Comparison of ENCODE assay signal across 8 mouse cellular contexts in genomic region chr17:27520557-27520956, GRCm38 (mm10). TPM values are rescaled to one million over a fixed set of nuclear protein-coding genes. Genes with fewer than 3 reads are reported as not detected.
A peak's percentile ranks its signal among the peaks of the same experiment; 100 is the strongest.
DNase-seq lines count a peak whose midpoint lies in the region; ATAC-seq and TF ChIP-seq lines count a peak whose summit lies in the region.

No protein-coding gene starts in this region.

- no peaks in the 10 kb centered on the region for H3K9me3 ChIP-seq in heart, embryonic 13.5 days
- no peaks in the 10 kb centered on the region for H3K9me3 ChIP-seq in forebrain, embryonic 11.5 days (ENCODE audit: control insufficient read depth, low read length)
- no peaks in the 10 kb centered on the region for H3K9me3 ChIP-seq in intestine, embryonic 14.5 days (ENCODE audit: control insufficient read depth, low read length)
- no peaks in the 10 kb centered on the region for H3K9me3 ChIP-seq in limb, embryonic 14.5 days (ENCODE audit: control insufficient read depth, low read length)
- H3K9me3 ChIP-seq in stomach, postnatal 0 days (ENCODE audit: control insufficient read depth, low read length), result no peaks in the 10 kb centered on the region

- H3K4me1 ChIP-seq in heart, embryonic 13.5 days, result 0 out of 2 replicates have a peak, but pooled peaks cover 2% of the 10 kb centered on the region
- peaks cover 3% of the 10 kb centered on the region for H3K4me1 ChIP-seq in forebrain, embryonic 11.5 days (replicated peaks; ENCODE audit: control insufficient read depth, insufficient read depth, low read length)
- H3K4me1 ChIP-seq in intestine, embryonic 14.5 days (replicated peaks; ENCODE audit: control insufficient read depth, insufficient read depth, low read length), result no peaks in the 10 kb centered on the region
- no peaks in the 10 kb centered on the region for H3K4me1 ChIP-seq in limb, embryonic 14.5 days (ENCODE audit: control insufficient read depth, insufficient read depth, low read length)
- H3K4me1 ChIP-seq in stomach, postnatal 0 days (replicated peaks; ENCODE audit: control insufficient read depth, insufficient read depth), result no peaks in the 10 kb centered on the region

- H3K4me3 ChIP-seq in heart, embryonic 13.5 days, result no peak overlapping the region
- H3K4me3 ChIP-seq in forebrain, embryonic 11.5 days (ENCODE audit: low read depth, low read length), result no peak overlapping the region
- H3K4me3 ChIP-seq in intestine, embryonic 14.5 days (ENCODE audit: low read depth, low read length), result no peak overlapping the region
- H3K4me3 ChIP-seq in limb, embryonic 14.5 days (replicated peaks; ENCODE audit: low read length), result no peak overlapping the region
- H3K4me3 ChIP-seq in stomach, postnatal 0 days (ENCODE audit: low read depth, low read length), result no peak overlapping the region

- H3K9ac ChIP-seq in heart, embryonic 13.5 days, result no peak overlapping the region
- no peak overlapping the region for H3K9ac ChIP-seq in forebrain, embryonic 11.5 days (ENCODE audit: low read length)
- H3K9ac ChIP-seq in intestine, embryonic 14.5 days (ENCODE audit: low read length), result no peak overlapping the region
- no peak overlapping the region for H3K9ac ChIP-seq in limb, embryonic 14.5 days (ENCODE audit: low read depth, low read length, severe bottlenecking)
- H3K9ac ChIP-seq in stomach, postnatal 0 days (ENCODE audit: low read length), result no peak overlapping the region

- no peak for DNase-seq in heart, adult 8-10 months (ENCODE audit: low spot score)
- peak; percentile 70 for DNase-seq in brain, adult 2 months (ENCODE audit: low read depth, low spot score)
- DNase-seq in forebrain, embryonic 11.5 days (ENCODE audit: low spot score), result peak; percentile 85
- DNase-seq in intestine, embryonic 14.5 days (ENCODE audit: low spot score), result peak; percentile 84
- DNase-seq in limb, embryonic 14.5 days (ENCODE audit: low spot score), result peak; percentile 25
- DNase-seq in stomach, postnatal 0 days (ENCODE audit: low spot score), result peak; percentile 78

- H3K27ac ChIP-seq in heart, embryonic 13.5 days (replicated peaks), result no peak overlapping the region
- no peak overlapping the region for H3K27ac ChIP-seq in forebrain, embryonic 11.5 days (ENCODE audit: low read depth, low read length)
- no peak overlapping the region for H3K27ac ChIP-seq in intestine, embryonic 14.5 days (ENCODE audit: low read depth)
- H3K27ac ChIP-seq in limb, embryonic 14.5 days (replicated peaks; ENCODE audit: low read depth, low read length), result no peak overlapping the region
- no peak overlapping the region for H3K27ac ChIP-seq in stomach, postnatal 0 days (replicated peaks)

- peak; percentile 97 for TF ChIP-seq CTCF in stomach, postnatal 0 days (IDR thresholded peaks at IDR 0.05; ENCODE audit: low read depth)

- peak overlapping the region; percentile 34; the same call in 1 of the 2 replicates for H3K4me2 ChIP-seq in heart, embryonic 13.5 days
- H3K4me2 ChIP-seq in forebrain, embryonic 11.5 days (ENCODE audit: low read depth, low read length, severe bottlenecking), result peak overlapping the region; percentile 25
- H3K4me2 ChIP-seq in intestine, embryonic 14.5 days (ENCODE audit: low read length), result no peak overlapping the region
- 0 out of 2 replicates have a peak overlapping the region, but pooled peaks have one; percentile 10 for H3K4me2 ChIP-seq in limb, embryonic 14.5 days (replicated peaks; ENCODE audit: low read depth, low read length, severe bottlenecking)
- no peak overlapping the region for H3K4me2 ChIP-seq in stomach, postnatal 0 days (replicated peaks; ENCODE audit: low read depth)

- H3K36me3 ChIP-seq in heart, embryonic 13.5 days, result no peaks in the 10 kb centered on the region
- no peaks in the 10 kb centered on the region for H3K36me3 ChIP-seq in forebrain, embryonic 11.5 days (ENCODE audit: control insufficient read depth, insufficient read depth, low read length)
- H3K36me3 ChIP-seq in intestine, embryonic 14.5 days (ENCODE audit: control insufficient read depth, insufficient read depth, low read length), result no peaks in the 10 kb centered on the region
- no peaks in the 10 kb centered on the region for H3K36me3 ChIP-seq in limb, embryonic 14.5 days (ENCODE audit: control insufficient read depth, insufficient read depth, low read length)
- H3K36me3 ChIP-seq in stomach, postnatal 0 days (ENCODE audit: control insufficient read depth, insufficient read depth, low read length), result no peaks in the 10 kb centered on the region

- ATAC-seq in heart, embryonic 13.5 days (ENCODE audit: extremely low read depth, insufficient number of reproducible peaks, low FRiP score, low TSS enrichment), result no peak
- no peak for ATAC-seq in forebrain, embryonic 11.5 days (replicated peaks; ENCODE audit: low FRiP score)
- ATAC-seq in intestine, embryonic 14.5 days (replicated peaks; ENCODE audit: low FRiP score, low TSS enrichment, low read depth), result no peak
- peak; percentile 47; the same call in 1 of the 2 replicates for ATAC-seq in limb, embryonic 14.5 days (ENCODE audit: low FRiP score, low read depth)
- 0 out of 2 replicates have a peak, but pooled peaks have one; percentile 29 for ATAC-seq in monocyte, adult 5-6 weeks (replicated peaks; ENCODE audit: insufficient number of reproducible peaks, low FRiP score, low TSS enrichment, poor library complexity, severe bottlenecking)
- peak; percentile 68 for ATAC-seq in stomach, postnatal 0 days (ENCODE audit: low FRiP score, low TSS enrichment)

- peaks cover 76% of the 10 kb centered on the region for H3K27me3 ChIP-seq in heart, embryonic 13.5 days (replicated peaks)
- peaks cover 15% of the 10 kb centered on the region for H3K27me3 ChIP-seq in forebrain, embryonic 11.5 days (ENCODE audit: control insufficient read depth, insufficient read depth, low read length)
- H3K27me3 ChIP-seq in intestine, embryonic 14.5 days (replicated peaks; ENCODE audit: control insufficient read depth, insufficient read depth, low read length), result peaks cover 37% of the 10 kb centered on the region
- H3K27me3 ChIP-seq in limb, embryonic 14.5 days (ENCODE audit: control insufficient read depth, insufficient read depth, low read length), result peaks cover 28% of the 10 kb centered on the region
- H3K27me3 ChIP-seq in stomach, postnatal 0 days (ENCODE audit: control insufficient read depth, insufficient read depth, low read length), result peaks cover 5% of the 10 kb centered on the region; the same call in 1 of the 2 replicates

- TF ChIP-seq EP300 in stomach, postnatal 0 days (optimal IDR thresholded peaks at IDR 0.05), result no peak

- WGBS in heart, embryonic 13.5 days, result 1% methylated on average over 27 of the region's 27 CpGs
- WGBS in forebrain, embryonic 11.5 days, result under 1% methylated on average over 27 of the region's 27 CpGs
- 1% methylated on average over 27 of the region's 27 CpGs for WGBS in intestine, embryonic 14.5 days
- 2% methylated on average over 26 of the region's 27 CpGs for WGBS in limb, embryonic 14.5 days
- WGBS in stomach, postnatal 0 days, result under 1% methylated on average over 27 of the region's 27 CpGs

- TF ChIP-seq POLR2A in limb, embryonic 14.5 days (IDR thresholded peaks at IDR 0.05; ENCODE audit: borderline replicate concordance, extremely low read depth, insufficient read depth, insufficient read length), result no peak

RNA-seq across cellular contexts. Expression of gene Grm4, which starts 0.6 kb away (rescaled TPM):
- polyA plus RNA-seq in heart, embryonic 13.5 days (2015; fragmentation: Nextera tagmentation; extraction: Ambion mirVana), result 0.03 and 0.08 TPM in 2 replicates
- total RNA-seq in heart, adult 8-10 months (2022), result under 1 TPM in 3 of 4 experiments, not detected in 1; 0.16 to 0.30 (median 0.23) TPM
- polyA plus RNA-seq in forebrain, embryonic 11.5 days (2014; fragmentation: Nextera tagmentation; extraction: Ambion mirVana), result 0.99 and 1.3 TPM in 2 replicates
- polyA plus RNA-seq in intestine, embryonic 14.5 days (2014; fragmentation: Nextera tagmentation; extraction: Ambion mirVana), result 0.20 and 0.22 TPM in 2 replicates
- 1.6 and 2.2 TPM in 2 replicates for polyA plus RNA-seq in limb, embryonic 14.5 days (2012; rRNA removed)
- 0.75 and 1.0 TPM in 2 replicates for polyA plus RNA-seq in limb, embryonic 14.5 days (2014; fragmentation: Nextera tagmentation; extraction: Ambion mirVana)
- 0.29 TPM in 1 of 3 replicates, not detected in the others for total RNA-seq in monocyte, adult 5-6 weeks (2017)
- 0.16 TPM in 2 replicates for polyA plus RNA-seq in stomach, postnatal 0 days (2015; fragmentation: Nextera tagmentation; extraction: Ambion mirVana)

RNA-seq across cellular contexts. Expression of gene Hmga1, which starts 35.7 kb away (rescaled TPM):
- polyA plus RNA-seq in heart, embryonic 13.5 days (2015; fragmentation: Nextera tagmentation; extraction: Ambion mirVana), result 153 and 160 TPM in 2 replicates
- 10 to 100 TPM; 42.6 to 51.1 (median 46.9) TPM for total RNA-seq in heart, adult 8-10 months (2022)
- polyA plus RNA-seq in forebrain, embryonic 11.5 days (2014; fragmentation: Nextera tagmentation; extraction: Ambion mirVana), result 427 and 461 TPM in 2 replicates
- polyA plus RNA-seq in intestine, embryonic 14.5 days (2014; fragmentation: Nextera tagmentation; extraction: Ambion mirVana), result 384 and 389 TPM in 2 replicates
- polyA plus RNA-seq in limb, embryonic 14.5 days (2012; rRNA removed), result 196 and 250 TPM in 2 replicates
- polyA plus RNA-seq in limb, embryonic 14.5 days (2014; fragmentation: Nextera tagmentation; extraction: Ambion mirVana), result 227 and 235 TPM in 2 replicates
- total RNA-seq in monocyte, adult 5-6 weeks (2017), result 41.0 to 54.9 TPM (median 45.7 TPM) in 3 replicates
- 71.1 and 78.4 TPM in 2 replicates for polyA plus RNA-seq in stomach, postnatal 0 days (2015; fragmentation: Nextera tagmentation; extraction: Ambion mirVana)

RNA-seq across cellular contexts. Expression of gene AI413582, which starts 45.0 kb away (rescaled TPM):
- 16.0 and 18.3 TPM in 2 replicates for polyA plus RNA-seq in heart, embryonic 13.5 days (2015; fragmentation: Nextera tagmentation; extraction: Ambion mirVana)
- total RNA-seq in heart, adult 8-10 months (2022), result 10 to 100 TPM in 2 of 4 experiments, 1 to 10 TPM in 2; 6.4 to 10.3 (median 9.9) TPM
- 14.6 and 16.7 TPM in 2 replicates for polyA plus RNA-seq in forebrain, embryonic 11.5 days (2014; fragmentation: Nextera tagmentation; extraction: Ambion mirVana)
- polyA plus RNA-seq in intestine, embryonic 14.5 days (2014; fragmentation: Nextera tagmentation; extraction: Ambion mirVana), result 37.1 and 37.4 TPM in 2 replicates
- 24.1 and 28.0 TPM in 2 replicates for polyA plus RNA-seq in limb, embryonic 14.5 days (2012; rRNA removed)
- 31.4 and 31.9 TPM in 2 replicates for polyA plus RNA-seq in limb, embryonic 14.5 days (2014; fragmentation: Nextera tagmentation; extraction: Ambion mirVana)
- 34.3 to 57.5 TPM (median 37.8 TPM) in 3 replicates for total RNA-seq in monocyte, adult 5-6 weeks (2017)
- 37.1 and 37.7 TPM in 2 replicates for polyA plus RNA-seq in stomach, postnatal 0 days (2015; fragmentation: Nextera tagmentation; extraction: Ambion mirVana)

Comparison
In these comparisons a context has a peak if more than half of its experiments do, and no peak if none do; other contexts are left out.
1. ATAC-seq: peak in limb, embryonic 14.5 days (single experiment), monocyte, adult 5-6 weeks (single experiment) and stomach, postnatal 0 days (single experiment); none in heart, embryonic 13.5 days (single experiment), forebrain, embryonic 11.5 days (single experiment) and intestine, embryonic 14.5 days (single experiment).
2. H3K4me2 ChIP-seq: peak in heart, embryonic 13.5 days (single experiment), forebrain, embryonic 11.5 days (single experiment) and limb, embryonic 14.5 days (single experiment); none in intestine, embryonic 14.5 days (single experiment) and stomach, postnatal 0 days (single experiment).